Mouse (Mus musculus) right cerebral cortex, postnatal 14 days (tissue): ENCODE measurements around the gene Gm20696.

Experiments used
- DNase-seq: peaks from one replicate; pipeline ENCODE4 v3.0.0; 2022

The Gm20696 gene

GRCm38 (mm10) chr6:99343815-99344214 is 322.8 kb downstream of the Gm20696 start:
- DNase-seq, result no peak

- DNase-seq, result no peak
Measured at GRCm38 (mm10) chr6:99342416-99342815, 324.2 kb downstream of the Gm20696 start.

DNA sequence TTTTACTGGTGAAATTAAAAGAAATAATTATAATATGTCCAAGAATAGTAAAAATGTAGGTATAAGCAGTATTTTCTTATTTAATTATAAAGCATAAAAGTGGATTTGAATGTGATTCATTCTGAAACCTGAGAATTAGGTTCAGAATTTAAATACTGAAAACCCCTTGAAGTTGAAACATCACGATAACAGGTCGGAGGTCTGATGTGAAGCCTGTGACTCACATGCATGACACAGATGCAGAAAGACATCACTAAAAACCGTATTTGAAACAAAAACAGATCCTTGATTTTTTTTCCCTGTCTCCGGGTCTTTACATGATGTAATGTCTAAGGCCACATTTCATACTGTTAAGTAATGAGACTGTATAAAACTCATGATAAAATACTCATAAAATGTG is 325.7 kb downstream of the Gm20696 start:
- DNase-seq, result no peak

- no peak for DNase-seq
Measured at GRCm38 (mm10) chr6:99339986-99340721, 326.4 kb downstream of the Gm20696 start.

GRCm38 (mm10) chr6:99339343-99339620 is 327.3 kb downstream of the Gm20696 start:
- no peak for DNase-seq

GRCm38 (mm10) chr6:99338593-99339342 is 327.8 kb downstream of the Gm20696 start:
- DNase-seq, result no peak

- DNase-seq, result no peak
Measured at GRCm38 (mm10) chr6:99338174-99338573, 328.4 kb downstream of the Gm20696 start.

- DNase-seq, result no peak
Measured at GRCm38 (mm10) chr6:99337575-99337974, 329.0 kb downstream of the Gm20696 start.

GRCm38 (mm10) chr6:99336191-99336590 is 330.4 kb downstream of the Gm20696 start:
- no peak for DNase-seq

DNA sequence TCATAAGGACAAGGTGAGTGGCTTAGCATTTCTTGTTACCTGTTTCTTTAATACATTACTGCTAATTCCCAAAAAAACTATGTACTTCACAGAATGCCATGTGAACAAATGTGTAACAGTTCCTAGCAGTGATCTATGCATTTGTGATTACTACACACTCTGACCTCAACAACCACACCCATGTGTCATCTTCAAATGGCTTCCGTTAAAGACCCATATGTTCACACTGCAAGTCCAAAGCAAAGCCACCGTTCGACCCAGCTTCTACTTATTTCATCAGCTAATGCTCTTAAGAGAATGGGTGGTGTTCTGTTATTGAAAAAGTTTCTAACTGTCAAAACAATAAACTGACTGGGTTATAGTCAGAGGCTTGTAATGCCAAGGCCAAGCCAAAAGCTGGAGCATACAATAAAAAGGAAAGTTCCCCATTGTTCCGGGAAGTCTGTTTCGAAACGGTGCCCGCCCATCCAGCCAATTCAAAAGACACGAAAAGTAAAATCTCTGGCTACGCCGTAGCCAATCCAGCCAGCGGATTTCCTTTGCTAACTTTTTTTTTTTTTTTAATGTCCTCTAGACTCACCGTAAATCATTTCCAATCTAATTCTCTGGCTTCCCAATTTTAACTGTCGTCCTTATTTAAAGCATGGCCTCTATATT is 331.3 kb downstream of the Gm20696 start:
- no peak for DNase-seq

DNA sequence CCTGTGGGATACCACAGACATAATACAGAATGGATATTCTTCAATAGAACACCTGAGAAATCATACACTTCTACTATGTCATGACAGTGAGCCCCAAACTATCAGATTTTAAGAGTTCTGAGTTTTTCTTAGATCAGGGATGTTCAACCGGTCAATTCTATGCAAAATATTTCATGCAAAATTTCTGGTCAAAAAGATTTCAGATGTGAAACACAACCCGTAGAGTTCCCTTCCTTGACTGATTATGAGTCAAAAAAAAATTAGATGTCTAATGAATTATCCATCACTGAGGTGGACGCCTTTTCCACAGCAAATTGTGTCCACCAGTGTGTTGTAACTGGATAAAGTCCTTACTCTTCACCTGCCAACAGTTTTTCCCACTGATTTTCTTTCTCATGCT is 332.3 kb downstream of the Gm20696 start:
- no peak for DNase-seq

- no peak for DNase-seq
Measured at GRCm38 (mm10) chr6:99333127-99333526, 333.5 kb downstream of the Gm20696 start.

DNA sequence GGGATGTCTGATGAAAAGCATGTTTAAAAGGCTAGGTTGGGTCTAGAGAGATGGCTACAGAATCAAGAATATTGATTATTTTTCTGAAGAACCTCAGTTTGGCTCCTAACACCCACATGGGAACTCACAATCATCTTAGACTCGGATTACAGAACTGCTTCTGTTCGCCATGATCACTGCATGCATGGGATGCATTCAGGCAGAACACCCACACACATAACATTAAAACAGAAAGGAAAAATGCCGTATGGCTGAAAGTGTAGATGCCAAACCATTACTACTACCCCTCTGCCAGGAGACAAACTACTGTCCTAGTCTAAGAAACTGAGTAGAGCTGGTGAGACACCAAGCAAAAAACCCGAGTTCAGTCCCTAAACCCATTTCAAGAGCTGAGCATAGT is 336.4 kb downstream of the Gm20696 start:
- no peak for DNase-seq

DNA sequence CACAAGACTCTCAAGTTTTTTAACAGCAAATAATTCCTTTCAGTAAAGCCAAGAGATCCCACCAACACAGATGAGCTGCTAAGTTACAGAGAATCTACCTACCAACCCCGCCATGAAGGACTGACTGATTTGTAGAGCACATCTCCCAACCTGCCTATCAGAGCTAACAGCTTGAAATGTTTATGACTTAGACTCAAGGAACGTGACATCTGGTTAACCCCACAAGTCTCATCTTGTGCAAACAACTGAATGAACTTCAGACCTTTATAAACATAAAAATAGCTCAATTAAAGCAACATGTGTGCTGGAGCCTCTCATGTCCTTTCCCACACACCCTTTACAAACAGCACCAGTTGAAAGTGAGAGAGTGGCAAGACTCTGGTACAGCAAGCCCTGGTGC is 338.0 kb downstream of the Gm20696 start:
- no peak for DNase-seq

- DNase-seq, result no peak
Measured at GRCm38 (mm10) chr6:99328146-99328545, 338.5 kb downstream of the Gm20696 start.

DNA sequence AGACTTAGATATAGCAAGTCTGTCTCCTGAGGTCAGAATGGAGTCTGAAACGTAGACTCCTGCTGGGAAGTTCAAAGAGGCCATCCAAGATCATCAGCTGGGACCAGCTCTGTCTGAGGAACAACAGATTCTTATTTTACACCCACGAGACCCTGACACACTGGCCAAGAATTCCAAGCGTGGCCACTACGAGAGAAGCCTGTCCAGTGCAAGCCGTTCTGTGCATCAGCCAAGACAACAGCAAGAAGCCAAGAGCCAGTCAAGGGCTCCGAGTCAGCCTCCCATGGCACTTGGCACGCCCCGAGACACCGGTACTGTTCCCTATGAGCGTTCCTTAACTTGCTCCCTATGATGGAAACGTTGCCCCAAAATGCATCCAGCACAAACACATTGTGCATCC is 338.9 kb downstream of the Gm20696 start:
- no peak for DNase-seq

- no peak for DNase-seq
Measured at GRCm38 (mm10) chr6:99325881-99326280, 340.7 kb downstream of the Gm20696 start.

GRCm38 (mm10) chr6:99325461-99325860 is 341.1 kb downstream of the Gm20696 start:
- DNase-seq, result no peak

DNA sequence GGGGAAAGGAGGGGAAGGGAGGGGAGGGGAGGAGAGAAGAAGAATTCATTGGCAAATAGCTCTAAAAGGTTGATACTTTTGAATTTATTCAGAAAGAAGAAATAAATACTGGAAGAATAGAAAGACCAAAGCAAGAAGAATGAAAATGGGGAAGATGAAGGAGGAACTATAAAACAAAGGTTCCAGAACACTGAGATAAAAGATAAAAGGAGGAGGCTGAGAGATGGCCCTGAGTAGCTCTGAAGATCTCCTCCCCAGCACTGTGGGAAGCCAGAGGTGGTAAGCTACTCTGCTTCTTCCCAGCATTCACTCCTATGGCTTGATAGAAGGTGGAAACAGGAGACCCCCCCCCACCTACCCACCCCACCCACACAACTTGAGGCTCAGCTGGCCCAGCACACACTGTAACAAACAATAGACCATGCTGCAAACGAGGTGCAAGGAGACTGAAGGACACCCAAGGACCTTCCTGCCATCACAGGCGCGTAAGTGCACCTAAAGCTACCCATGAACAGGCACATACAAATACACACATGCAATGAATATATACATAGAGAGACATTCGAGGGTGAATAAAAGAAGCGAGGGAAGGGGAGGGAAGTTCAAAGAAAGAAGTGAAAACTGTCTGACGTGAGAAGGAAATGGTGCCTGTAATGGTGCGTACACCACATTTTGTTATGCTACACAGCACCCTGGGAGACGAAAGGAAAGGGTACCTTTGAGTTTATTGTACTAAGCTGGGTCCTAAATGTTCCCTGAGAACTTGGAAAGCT is 344.3 kb downstream of the Gm20696 start:
- no peak for DNase-seq

DNA sequence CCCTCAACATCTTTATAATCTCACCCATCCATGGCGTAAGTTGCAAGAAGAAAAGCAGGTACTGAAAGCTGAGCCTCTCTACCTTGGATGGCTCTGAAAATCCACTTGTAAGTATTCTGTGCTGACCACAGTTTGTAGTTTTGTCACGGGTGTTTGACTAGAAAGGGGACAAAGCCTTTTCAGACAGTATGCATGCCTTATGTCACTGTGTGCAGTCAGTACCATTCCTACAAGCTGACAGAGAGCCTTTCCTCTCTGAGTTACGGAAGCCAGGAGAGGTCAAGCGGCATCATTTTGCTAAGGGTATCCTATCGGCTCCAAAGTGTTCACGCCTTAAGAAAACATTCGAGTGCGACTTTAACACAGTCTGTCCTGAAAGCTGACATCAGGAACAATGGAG is 346.2 kb downstream of the Gm20696 start:
- no peak for DNase-seq

DNA sequence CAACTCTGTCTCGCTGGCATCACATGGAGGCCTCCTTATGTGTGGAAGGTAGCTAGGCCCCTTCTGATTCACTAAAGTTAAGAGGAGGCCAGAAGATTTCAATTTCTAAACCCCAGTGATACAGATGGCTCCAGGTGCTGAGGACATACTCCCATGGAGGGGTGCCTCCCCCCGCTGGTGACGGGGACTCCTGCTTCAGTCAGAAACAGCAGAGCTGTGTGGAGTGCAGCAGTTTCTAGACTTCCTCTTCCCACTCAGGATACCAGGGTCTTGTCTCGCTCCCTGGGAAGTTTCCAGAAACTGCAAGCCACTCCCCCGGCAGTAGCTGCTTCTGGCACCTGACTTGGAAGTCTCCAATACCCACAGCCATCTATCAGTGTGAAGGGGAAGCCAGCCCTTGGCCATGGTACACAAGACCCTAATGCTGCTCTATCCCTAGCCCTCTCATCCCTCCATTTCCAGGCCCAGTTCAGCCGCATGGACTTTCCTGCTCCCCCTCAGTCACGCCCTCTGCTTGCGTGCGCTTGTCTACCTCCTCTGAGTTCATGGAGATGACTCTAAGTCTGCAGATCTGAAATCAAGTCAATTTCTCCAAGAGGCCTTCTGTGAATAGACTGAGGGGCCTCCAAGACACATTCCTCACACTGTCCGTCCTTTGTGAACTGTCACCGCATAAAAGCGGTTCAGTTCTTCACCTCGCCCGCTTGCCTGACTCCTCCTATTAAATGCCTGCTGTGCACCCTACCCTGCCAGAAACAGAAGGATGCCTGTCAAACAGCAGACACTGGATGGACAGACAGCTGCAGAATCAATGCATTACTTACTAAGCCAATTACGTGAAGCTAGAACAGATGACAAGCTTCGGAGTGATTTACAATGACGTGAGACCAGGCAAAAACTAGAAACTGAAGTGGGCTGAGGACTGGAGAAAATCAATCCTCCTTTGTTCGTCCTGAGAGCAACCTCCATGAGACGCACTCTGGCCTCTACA is 346.9 kb downstream of the Gm20696 start:
- DNase-seq, result no peak

- DNase-seq, result no peak
Measured at GRCm38 (mm10) chr6:99314746-99315145, 351.9 kb downstream of the Gm20696 start.
